Mouse (Mus musculus) bone marrow, adult 2 months (tissue): ENCODE results near the gene Scd4.

Experiments
- CTCF ChIP-seq: fragments of 200-500 bp; IDR thresholded peaks from 2 replicates; pipeline ENCODE4 v1.5.1; 2011; ENCODE audit warnings: low read length, control low read depth; ENCODE audit not compliant: control insufficient read depth, insufficient read depth
- POLR2A ChIP-seq: fragments of 200-500 bp; IDR thresholded peaks from 2 replicates; pipeline ENCODE4 v1.6.1; 2011; ENCODE audit warnings: low read depth, mild to moderate bottlenecking, control low read depth, low read length, borderline replicate concordance; ENCODE audit not compliant: control insufficient read depth

GRCm38 (mm10) chr19:44295741-44296140, 37.2 kb upstream of the Scd4 start:
- TF ChIP-seq POLR2A, result no peak
- peak; percentile 100 for TF ChIP-seq CTCF
